Comparison of ENCODE assay signal across 10 mouse cellular contexts in genomic region chrX:57393412-57393811, GRCm38 (mm10). TPM values are rescaled to one million over a fixed set of nuclear protein-coding genes. Genes with fewer than 3 reads are reported as not detected.
DNase-seq lines count a peak whose midpoint lies in the region; TF ChIP-seq lines count a peak whose summit lies in the region.
"Had no signal": no experiment of that assay in that cellular context is flagged by ENCODE, and none has a peak within 500 bp of the region (broad histone marks: within the 10 kb centered on the region; RNA-seq: fewer than 3 reads in every experiment).

No protein-coding gene starts in this region.

- in situ Hi-C loops in CH12.LX (cut with MboI; ENCODE audit: low pct_ligation_motif_present, low pct_unique_long_range_greater_than_20kb, low sequenced_read_pairs): no loop called here

- intact Hi-C loops in heart, adult 2 months (cut with DNase I): loop anchor here (5.0 kb wide), 2 partner anchors 56 to 156 kb away; partner anchors contain the start of gene Arhgef6

- peak overlapping the region; percentile 71 for H3K4me3 ChIP-seq in heart, adult 2 months
- H3K4me3 ChIP-seq in CH12.LX (replicated peaks in 1 of 3; ENCODE audit: low read depth in 2 of 3, low read length in 2 of 3, poor library complexity in 1 of 3): peak overlapping the region in 1 of 3 experiments; percentile 42

- 32% methylated on average over 7 of the region's 7 CpGs for WGBS in heart, adult 2 months

- no peaks in the 10 kb centered on the region for H3K79me2 ChIP-seq in heart, adult 2 months (replicated peaks; ENCODE audit: control insufficient read depth, insufficient read depth, low read length)
- H3K79me2 ChIP-seq in CH12.LX (replicated peaks; ENCODE audit: control insufficient read depth, extremely low read depth, insufficient read depth, poor library complexity, severe bottlenecking): peaks cover 16% of the 10 kb centered on the region

- no peak for TF ChIP-seq EP300 in heart, adult 2 months (IDR thresholded peaks at IDR 0.05; ENCODE audit: insufficient read depth, low read depth, low read length)
- no peak for TF ChIP-seq EP300 in CH12.LX (IDR thresholded peaks at IDR 0.05; ENCODE audit: low read length)

- H3K27me3 ChIP-seq in heart, adult 2 months (ENCODE audit: control insufficient read depth, insufficient read depth, low read length): no peaks in the 10 kb centered on the region
- H3K27me3 ChIP-seq in CH12.LX (replicated peaks): no peaks in the 10 kb centered on the region

- TF ChIP-seq POLR2A in heart, adult 2 months (IDR thresholded peaks at IDR 0.05; ENCODE audit: insufficient read depth, low read depth, low read length): no peak
- TF ChIP-seq POLR2A in CH12.LX (IDR thresholded peaks at IDR 0.05; ENCODE audit: low read depth, low read length): no peak

- TF ChIP-seq CTCF in heart, adult 2 months (IDR thresholded peaks at IDR 0.05): no peak
- no peak for TF ChIP-seq CTCF in CH12.LX (conservative IDR thresholded peaks at IDR 0.05 in 1 of 2, IDR thresholded peaks at IDR 0.05 in 1 of 2; ENCODE audit: low read depth in 2 of 2, low read length in 2 of 2)

- H3K4me1 ChIP-seq in heart, adult 2 months (ENCODE audit: control insufficient read depth, insufficient read depth, low read length): no peaks in the 10 kb centered on the region; the same call in 1 of the 2 replicates
- H3K4me1 ChIP-seq in CH12.LX (ENCODE audit: control insufficient read depth in 1 of 2, insufficient read depth in 2 of 2): no peaks in the 10 kb centered on the region; a peak in 1 of 4 replicates

- no peaks in the 10 kb centered on the region for H3K9me3 ChIP-seq in CH12.LX (replicated peaks; ENCODE audit: low read length)

- dilution Hi-C loops in CH12.LX (cut with MboI; ENCODE audit: extremely low pct_ligation_motif_present, extremely low pct_unique_long_range_greater_than_20kb, low sequenced_read_pairs): no loop called here

- H3K9ac ChIP-seq in heart, adult 2 months (ENCODE audit: low read depth, low read length): peak overlapping the region; percentile 65
- peak overlapping the region; percentile 33; the same call in 1 of the 2 replicates for H3K9ac ChIP-seq in CH12.LX (ENCODE audit: insufficient read depth, low read depth)

- H3K4me2 ChIP-seq in CH12.LX (ENCODE audit: insufficient read depth, low read depth, poor library complexity, severe bottlenecking): 0 out of 2 replicates have a peak overlapping the region, but pooled peaks have one; percentile 9

- H3K27ac ChIP-seq in heart, adult 2 months: peak overlapping the region; percentile 93
- no peak overlapping the region for H3K27ac ChIP-seq in CH12.LX (ENCODE audit: insufficient read depth, low read depth)

- DNase-seq in heart, adult 2 months: no peak
- DNase-seq in heart, adult 9 months (ENCODE audit: low spot score in 2 of 2): no peak
- no peak for DNase-seq in CH12.LX (ENCODE audit: extremely low read depth)
- peak; percentile 10 for DNase-seq in forelimb bud, embryonic 11.5 days (ENCODE audit: low read depth, low spot score)
- peak; percentile 8 for DNase-seq in lung, postnatal 36 days
- no peak for DNase-seq in natural killer cell, adult 2 months (ENCODE audit: low spot score in 2 of 2)
- DNase-seq in left cerebral cortex, adult 18-20 months (ENCODE audit: low spot score in 2 of 2): no peak
- no peak for DNase-seq in gastrocnemius, postnatal 25 days

- peaks cover 10% of the 10 kb centered on the region for H3K36me3 ChIP-seq in heart, adult 2 months (ENCODE audit: control insufficient read depth, insufficient read depth, low read length)
- H3K36me3 ChIP-seq in CH12.LX (replicated peaks in 1 of 2; ENCODE audit: control insufficient read depth in 1 of 2, insufficient read depth in 1 of 2, low read length in 1 of 2): peaks cover 5 to 17% of the 10 kb centered on the region in 2 experiments

- TF ChIP-seq RAD21 in CH12.LX (IDR thresholded peaks at IDR 0.05; ENCODE audit: low read depth, low read length): no peak

TF ChIP-seq in CH12.LX, 34 proteins besides CTCF, POLR2A, EP300 and RAD21:
- no peak for TF ChIP-seq CHD1 (IDR thresholded peaks at IDR 0.05; ENCODE audit: low read depth, low read length)
TF ChIP-seq in CH12.LX: peak in this region for 0.

RNA-seq across cellular contexts. Expression of gene Rbmx, which starts 0.6 kb away (rescaled TPM):
- 10 to 100 TPM; 19.7 to 22.6 TPM for total RNA-seq in heart, adult 2 months (2021)
- 16.6 and 26.0 TPM in 2 replicates for polyA plus RNA-seq in heart, adult 2 months (2012; rRNA removed)
- total RNA-seq in CH12.LX (2012; rRNA removed) (24.6 and 31.4 TPM in 2 replicates), CH12.LX (2014; rRNA removed) (27.8 and 29.1 TPM in 2 replicates)
- 49.9 and 56.3 TPM in 2 replicates for polyA plus RNA-seq in CH12.LX (2012; ENCODE audit: insufficient read length, low read depth)
- 10 to 100 TPM; 52.4 to 53.5 TPM for total RNA-seq in left cerebral cortex, adult 18-20 months (2021)
- 10 to 100 TPM; 13.1 to 13.5 TPM for total RNA-seq in gastrocnemius, postnatal 25 days (2021)

RNA-seq across cellular contexts. Expression of gene Gm364, which starts 15.5 kb away (rescaled TPM):
- not detected for total RNA-seq in heart, adult 2 months (2021)
- polyA plus RNA-seq in heart, adult 2 months (2012; rRNA removed): not detected in 2 replicates
- not detected in 2 replicates for total RNA-seq in CH12.LX (2012; rRNA removed)
- not detected in 2 replicates for total RNA-seq in CH12.LX (2014; rRNA removed)
- not detected in 2 replicates for polyA plus RNA-seq in CH12.LX (2012; ENCODE audit: insufficient read length, low read depth)
- total RNA-seq in left cerebral cortex, adult 18-20 months (2021): not detected
- not detected for total RNA-seq in gastrocnemius, postnatal 25 days (2021)
- polyA plus RNA-seq: cortical plate, adult 2 months; spleen, adult 2 months had no signal

RNA-seq across cellular contexts. Expression of gene Arhgef6, which starts 54.9 kb away (rescaled TPM):
- 10 to 100 TPM; 61.5 to 64.2 TPM for total RNA-seq in heart, adult 2 months (2021)
- 38.2 and 82.1 TPM in 2 replicates for polyA plus RNA-seq in heart, adult 2 months (2012; rRNA removed)
- total RNA-seq in CH12.LX (2012; rRNA removed): 68.9 and 69.8 TPM in 2 replicates
- 162 and 167 TPM in 2 replicates for total RNA-seq in CH12.LX (2014; rRNA removed)
- 206 and 230 TPM in 2 replicates for polyA plus RNA-seq in CH12.LX (2012; ENCODE audit: insufficient read length, low read depth)
- 10 to 100 TPM; 14.6 to 16.2 TPM for total RNA-seq in left cerebral cortex, adult 18-20 months (2021)
- 10 to 100 TPM; 66.2 to 87.9 TPM for total RNA-seq in gastrocnemius, postnatal 25 days (2021)

Comparison
In these comparisons a context has a peak if more than half of its experiments do, and no peak if none do; other contexts are left out.
1. DNase-seq: peak in forelimb bud, embryonic 11.5 days (single experiment) and lung, postnatal 36 days (single experiment); none in heart, adult 2 months (0 of 2), heart, adult 9 months (0 of 2), CH12.LX (single experiment), natural killer cell, adult 2 months (0 of 2), left cerebral cortex, adult 18-20 months (0 of 2) and gastrocnemius, postnatal 25 days (single experiment).